Mouse (Mus musculus) embryonic fibroblast, embryonic 13.5 days (primary cell): ENCODE results near the gene Arhgap30. TPM values are rescaled to one million over a fixed set of nuclear protein-coding genes. Genes with fewer than 3 reads are reported as not detected.

Experiments used
- H3K27ac ChIP-seq: 2 replicates; pipeline ENCODE4 v1.5.1; 2012; ENCODE audit warnings: low read length, control low read depth, inconsistent platforms; ENCODE audit not compliant: insufficient read depth
- H3K4me1 ChIP-seq: 2 replicates; pipeline ENCODE4 v1.6.1; 2011; ENCODE audit warnings: low read length; ENCODE audit not compliant: control insufficient read depth, insufficient read depth
- H3K4me3 ChIP-seq: 2 replicates; pipeline ENCODE4 v1.5.1; 2011; ENCODE audit warnings: mild to moderate bottlenecking, control low read depth, low read length; ENCODE audit not compliant: insufficient read depth
- CTCF ChIP-seq: IDR thresholded peaks from 2 replicates; pipeline ENCODE4 v1.5.1; 2011; ENCODE audit warnings: mild to moderate bottlenecking, control low read depth, low read length, moderate library complexity, borderline replicate concordance; ENCODE audit not compliant: insufficient read depth
- POLR2A ChIP-seq: IDR thresholded peaks from 2 replicates; pipeline ENCODE4 v1.6.1; 2011; ENCODE audit warnings: low read depth, mild to moderate bottlenecking, control low read depth, low read length, moderate library complexity
- polyA plus RNA-seq: library from polyadenylated mRNA; stranded (reverse); fragments of >200 nt; gene quantifications from 2 replicates; pipeline ENCODE4 v1.2.4, GENCODE M21; 2011; ENCODE audit warnings: low read depth; ENCODE audit not compliant: missing spikeins, insufficient read length

The Arhgap30 gene
- polyA plus RNA-seq, 1 experiment: 0.47 TPM

DNA sequence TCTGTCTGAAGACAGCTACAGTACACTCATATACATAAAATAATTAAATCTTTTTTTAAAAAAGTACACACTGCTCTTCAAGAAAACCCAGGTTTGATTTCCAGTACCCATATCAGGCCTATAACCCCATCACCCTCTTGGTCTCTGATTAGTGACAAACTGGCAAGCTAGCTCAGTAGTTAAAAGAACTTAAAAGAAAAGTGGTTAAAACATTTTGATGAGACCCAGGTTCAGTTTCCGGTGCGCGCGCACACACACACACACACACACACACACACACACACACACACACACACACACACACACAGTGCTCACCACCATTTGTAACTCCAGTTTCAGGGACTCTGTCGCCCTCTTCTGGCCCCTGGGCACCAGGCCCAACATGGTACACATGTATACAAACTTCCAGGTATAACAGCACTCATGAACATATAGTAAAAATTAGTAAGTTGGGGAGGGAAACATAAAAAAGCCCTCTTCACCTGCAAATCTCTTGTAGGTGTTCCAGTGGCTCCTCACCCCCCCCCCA, 32.9 kb upstream of the Arhgap30 start:
- TF ChIP-seq POLR2A (no peak), CTCF (peak; percentile 58)
- H3K27ac ChIP-seq: no peak overlapping the region

DNA sequence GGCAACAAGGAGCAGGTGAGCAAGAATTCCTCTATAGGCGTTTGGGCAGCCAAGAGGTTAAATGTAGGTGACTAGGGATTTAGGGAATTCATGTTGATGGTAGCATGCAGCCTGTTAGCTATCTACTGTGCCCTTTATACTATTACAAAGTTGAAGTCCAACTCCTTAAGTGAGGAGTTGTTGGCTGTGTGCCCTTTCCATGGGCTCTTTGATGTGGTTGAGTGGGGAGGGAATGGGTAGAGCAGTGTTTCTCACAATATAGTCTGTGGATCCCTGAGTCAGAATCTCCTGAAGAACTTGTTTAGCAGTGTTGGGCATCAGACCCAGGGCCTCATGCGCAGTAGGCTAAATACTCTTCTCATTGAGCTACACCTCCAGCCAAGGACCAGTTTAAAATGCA, 31.9 kb upstream of the Arhgap30 start:
- TF ChIP-seq CTCF: no peak
- TF ChIP-seq POLR2A: no peak

More for the DNA sequence above, 32.9 kb upstream of the Arhgap30 start:
- Histone ChIP-seq H3K4me3 (no peak overlapping the region), H3K4me1 (no peaks in the 10 kb centered on the region)

DNA sequence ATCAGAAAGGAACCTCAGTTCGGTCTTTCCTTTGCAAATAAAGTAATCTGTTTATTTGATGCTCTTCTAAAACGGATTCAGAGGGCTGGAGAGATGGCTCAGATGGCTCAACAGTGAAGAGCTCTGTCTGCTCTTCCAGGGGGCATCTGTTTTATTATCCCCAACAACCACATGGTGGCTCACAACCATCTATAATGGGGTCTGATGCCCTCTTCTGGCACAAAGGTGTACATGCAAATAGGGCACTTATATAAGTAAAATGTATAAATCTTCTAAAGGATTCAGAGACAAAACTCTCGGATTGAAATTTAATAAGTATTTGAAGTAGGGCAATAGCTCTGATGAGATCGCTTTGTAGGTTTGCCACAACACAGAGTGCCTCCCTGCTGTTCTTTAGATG, 30.3 kb upstream of the Arhgap30 start:
- TF ChIP-seq CTCF (no peak), POLR2A (no peak)
- no peak overlapping the region for H3K4me3 ChIP-seq
- no peaks in the 10 kb centered on the region for H3K4me1 ChIP-seq
- no peak overlapping the region for H3K27ac ChIP-seq

More for the DNA sequence above, 31.9 kb upstream of the Arhgap30 start:
- H3K27ac ChIP-seq: no peak overlapping the region
- H3K4me3 ChIP-seq: no peak overlapping the region
- no peaks in the 10 kb centered on the region for H3K4me1 ChIP-seq

DNA sequence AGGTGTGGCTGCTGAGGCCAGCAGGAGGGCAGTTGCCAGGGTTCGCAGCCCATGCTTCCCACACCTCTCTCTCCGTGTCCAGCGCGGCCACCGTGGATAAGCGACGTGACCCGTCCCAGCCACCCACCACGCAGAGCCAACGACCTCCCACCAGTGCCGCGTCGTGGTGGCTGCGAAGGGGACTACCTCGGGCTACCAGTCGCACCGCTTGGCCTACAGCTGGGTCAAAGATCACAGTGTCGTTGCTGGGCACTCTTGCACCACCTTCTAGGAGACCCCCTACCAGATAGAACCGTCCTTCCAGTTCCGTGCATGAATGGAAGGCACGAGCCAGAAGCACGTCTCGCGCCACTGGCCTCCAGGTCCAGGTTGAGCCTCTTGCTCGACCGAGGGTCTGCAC, 28.5 kb upstream of the Arhgap30 start:
- Histone ChIP-seq H3K27ac (no peak overlapping the region), H3K4me3 (no peak overlapping the region; the same call in 1 of the 2 replicates)
- TF ChIP-seq CTCF (no peak), POLR2A (no peak)

GRCm38 (mm10) chr1:171360656-171361055, 28.1 kb upstream of the Arhgap30 start, which contains the start of gene Klhdc9:
TSS of gene Klhdc9 (minus strand) at chr1:171360798.
- TF ChIP-seq CTCF (no peak), POLR2A (peak; percentile 49)
- H3K4me1 ChIP-seq: no peaks in the 10 kb centered on the region
- peak within 1 kb of the TSS; percentile 38 for H3K4me3 ChIP-seq
- peak within 1 kb of the TSS; percentile 32; the same call in 1 of the 2 replicates for H3K27ac ChIP-seq

More for the DNA sequence above, 28.5 kb upstream of the Arhgap30 start:
- no peaks in the 10 kb centered on the region for H3K4me1 ChIP-seq

GRCm38 (mm10) chr1:171361106-171362103, 27.3 kb upstream of the Arhgap30 start:
- TF ChIP-seq POLR2A: no peak
- peak; percentile 64 for TF ChIP-seq CTCF
- Histone ChIP-seq H3K27ac (peak overlapping the region; percentile 32; the same call in 1 of the 2 replicates), H3K4me3 (peak overlapping the region; percentile 38), H3K4me1 (no peaks in the 10 kb centered on the region)

- TF ChIP-seq CTCF: no peak
- no peak for TF ChIP-seq POLR2A
- no peak overlapping the region for H3K27ac ChIP-seq
- no peak overlapping the region for H3K4me3 ChIP-seq
- no peaks in the 10 kb centered on the region for H3K4me1 ChIP-seq
Measured at GRCm38 (mm10) chr1:171365934-171366333, 22.8 kb upstream of the Arhgap30 start.

GRCm38 (mm10) chr1:171369845-171370556, 18.8 kb upstream of the Arhgap30 start, which contains the start of gene Nectin4:
TSS of gene Nectin4 (plus strand) at chr1:171370099.
- H3K27ac ChIP-seq: no peak within 1 kb of the TSS
- no peak within 1 kb of the TSS for H3K4me3 ChIP-seq
- no peaks in the 10 kb centered on the region for H3K4me1 ChIP-seq
- TF ChIP-seq CTCF: no peak
- no peak for TF ChIP-seq POLR2A

DNA sequence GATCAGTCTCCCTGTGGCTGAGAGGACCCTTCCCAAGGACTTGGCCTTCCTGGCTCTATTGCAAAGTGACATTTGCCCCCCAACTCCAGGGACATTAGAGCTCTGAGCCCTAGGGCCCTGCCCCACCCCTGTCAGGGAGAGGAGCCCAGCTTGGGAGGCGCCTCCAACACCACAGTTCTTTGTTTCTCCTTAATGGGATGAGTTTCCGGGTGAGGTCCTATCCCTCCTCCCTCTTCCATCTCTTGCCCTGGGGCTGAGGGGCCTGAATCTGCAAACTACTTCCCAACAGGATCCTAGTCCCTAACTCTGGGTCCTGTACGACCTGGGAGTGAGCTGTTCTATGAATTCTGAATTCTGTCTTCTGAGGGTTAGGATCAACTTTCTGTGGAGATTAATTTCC, 15.9 kb upstream of the Arhgap30 start:
- H3K4me1 ChIP-seq: no peaks in the 10 kb centered on the region
- H3K4me3 ChIP-seq: no peak overlapping the region
- H3K27ac ChIP-seq: no peak overlapping the region
- TF ChIP-seq CTCF: no peak

DNA sequence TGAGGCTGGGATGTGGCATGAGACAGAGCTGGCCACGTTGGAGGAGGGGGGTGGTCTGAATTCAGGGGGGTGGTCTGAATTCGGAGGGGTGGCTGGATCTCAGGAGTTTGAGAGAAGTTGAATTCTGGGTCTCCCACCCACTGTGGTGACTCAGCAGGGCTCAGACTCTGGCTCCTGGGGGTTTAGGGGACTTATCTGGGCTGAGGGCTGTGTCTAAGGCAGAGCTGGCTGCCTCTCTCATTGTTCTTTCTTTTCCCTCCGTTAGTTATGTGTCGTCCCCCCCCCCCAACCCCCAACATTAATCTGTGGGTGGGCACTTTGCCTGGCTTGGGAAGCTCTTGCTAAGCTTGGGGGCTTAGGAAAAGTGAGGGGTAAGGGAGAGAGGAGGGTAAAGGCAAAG, 14.8 kb upstream of the Arhgap30 start:
- Histone ChIP-seq H3K4me1 (no peaks in the 10 kb centered on the region), H3K27ac (no peak overlapping the region), H3K4me3 (no peak overlapping the region)
- TF ChIP-seq CTCF (no peak), POLR2A (no peak)
